Mouse (Mus musculus) lung, postnatal 0 days (tissue): ENCODE measurements around the gene Atpaf2.

Source experiments
- CTCF ChIP-seq: IDR thresholded peaks from 2 replicates; pipeline ENCODE4 v1.5.1; 2016; ENCODE audit warnings: antibody characterized with exemption, mild to moderate bottlenecking
- EP300 ChIP-seq: IDR thresholded peaks from 2 replicates; pipeline ENCODE4 v1.6.1; 2016; ENCODE audit warnings: antibody characterized with exemption, mild to moderate bottlenecking, control low read depth

GRCm38 (mm10) chr11:60457973-60458372 is 39.7 kb upstream of the Atpaf2 start:
- TF ChIP-seq CTCF (peak; percentile 27; the same call in 1 of the 2 replicates), EP300 (no peak)
